Mouse (Mus musculus): Measurements from ENCODE around the gene Batf2. TPM values are rescaled to one million over a fixed set of nuclear protein-coding genes. Genes with fewer than 3 reads are reported as not detected.
A peak's percentile ranks its signal among the peaks of the same experiment; 100 is the strongest.

Batf2 gene
- polyA plus RNA-seq, 1 experiment from 2014 or later = 0.31 TPM

GRCm38 (mm10) chr19:6155174-6155573 is 14.4 kb downstream of the Batf2 start:
- no peaks in the 10 kb centered on the region for H3K4me1 ChIP-seq (replicated peaks; ENCODE audit: control insufficient read depth, insufficient read depth, low read length)
- H3K27ac ChIP-seq (ENCODE audit: low read length) = no peak overlapping the region
- 77% methylated on average over 9 of the region's 9 CpGs for WGBS
- H3K36me3 ChIP-seq (ENCODE audit: control insufficient read depth, insufficient read depth, low read length) = no peaks in the 10 kb centered on the region
- H3K9me3 ChIP-seq (ENCODE audit: control insufficient read depth, low read length) = no peaks in the 10 kb centered on the region
- ATAC-seq (ENCODE audit: low read depth) = no peak
- no peak overlapping the region for H3K9ac ChIP-seq (ENCODE audit: low read length)
- no peak overlapping the region for H3K4me3 ChIP-seq (ENCODE audit: low read length)
- no peaks in the 10 kb centered on the region for H3K27me3 ChIP-seq (ENCODE audit: control insufficient read depth, insufficient read depth, low read depth, low read length)
- H3K4me2 ChIP-seq (ENCODE audit: low read depth, low read length) = no peak overlapping the region

- WGBS = 54% methylated on average over 8 of the region's 8 CpGs
- Histone ChIP-seq H3K9me3 (ENCODE audit: control insufficient read depth, low read length) (no peaks in the 10 kb centered on the region), H3K27me3 (ENCODE audit: control insufficient read depth, insufficient read depth, low read depth, low read length) (no peaks in the 10 kb centered on the region), H3K4me2 (ENCODE audit: low read depth, low read length) (no peak overlapping the region), H3K36me3 (ENCODE audit: control insufficient read depth, insufficient read depth, low read length) (no peaks in the 10 kb centered on the region), H3K4me1 (replicated peaks; ENCODE audit: control insufficient read depth, insufficient read depth, low read length) (no peaks in the 10 kb centered on the region), H3K4me3 (ENCODE audit: low read length) (no peak overlapping the region), H3K27ac (ENCODE audit: low read length) (no peak overlapping the region), H3K9ac (ENCODE audit: low read length) (no peak overlapping the region)
- no peak for ATAC-seq (ENCODE audit: low read depth)
Observed at GRCm38 (mm10) chr19:6156372-6156771, 15.6 kb downstream of the Batf2 start.

- H3K4me1 ChIP-seq (replicated peaks; ENCODE audit: control insufficient read depth, insufficient read depth, low read length) = no peaks in the 10 kb centered on the region
- WGBS = 64% methylated on average over 6 of the region's 6 CpGs
- H3K4me3 ChIP-seq (ENCODE audit: low read length) = no peak overlapping the region
- no peak overlapping the region for H3K4me2 ChIP-seq (ENCODE audit: low read depth, low read length)
- H3K36me3 ChIP-seq (ENCODE audit: control insufficient read depth, insufficient read depth, low read length) = no peaks in the 10 kb centered on the region
- no peaks in the 10 kb centered on the region for H3K9me3 ChIP-seq (ENCODE audit: control insufficient read depth, low read length)
- no peak overlapping the region for H3K9ac ChIP-seq (ENCODE audit: low read length)
- no peak overlapping the region for H3K27ac ChIP-seq (ENCODE audit: low read length)
- no peaks in the 10 kb centered on the region for H3K27me3 ChIP-seq (ENCODE audit: control insufficient read depth, insufficient read depth, low read depth, low read length)
- no peak for ATAC-seq (ENCODE audit: low read depth)
Observed at GRCm38 (mm10) chr19:6157220-6157619, 16.4 kb downstream of the Batf2 start.

GRCm38 (mm10) chr19:6163872-6164547 is 23.2 kb downstream of the Batf2 start:
- Histone ChIP-seq H3K27ac (ENCODE audit: low read length) (no peak overlapping the region), H3K36me3 (ENCODE audit: control insufficient read depth, insufficient read depth, low read length) (no peaks in the 10 kb centered on the region), H3K4me1 (replicated peaks; ENCODE audit: control insufficient read depth, insufficient read depth, low read length) (no peaks in the 10 kb centered on the region; the same call in 1 of the 2 replicates), H3K4me2 (ENCODE audit: low read depth, low read length) (peak overlapping the region; percentile 9; the same call in 1 of the 2 replicates), H3K27me3 (ENCODE audit: control insufficient read depth, insufficient read depth, low read depth, low read length) (no peaks in the 10 kb centered on the region), H3K9ac (ENCODE audit: low read length) (no peak overlapping the region), H3K9me3 (ENCODE audit: control insufficient read depth, low read length) (no peaks in the 10 kb centered on the region), H3K4me3 (ENCODE audit: low read length) (no peak overlapping the region)
- no peak for ATAC-seq (ENCODE audit: low read depth)
- 38% methylated on average over 10 of the region's 10 CpGs for WGBS

GRCm38 (mm10) chr19:6166750-6167149 is 26.0 kb downstream of the Batf2 start:
- Histone ChIP-seq H3K4me1 (replicated peaks; ENCODE audit: control insufficient read depth, insufficient read depth, low read length) (no peaks in the 10 kb centered on the region; the same call in 1 of the 2 replicates), H3K4me2 (ENCODE audit: low read depth, low read length) (no peak overlapping the region), H3K9ac (ENCODE audit: low read length) (no peak overlapping the region), H3K27ac (ENCODE audit: low read length) (no peak overlapping the region), H3K9me3 (ENCODE audit: control insufficient read depth, low read length) (no peaks in the 10 kb centered on the region), H3K36me3 (ENCODE audit: control insufficient read depth, insufficient read depth, low read length) (no peaks in the 10 kb centered on the region), H3K27me3 (ENCODE audit: control insufficient read depth, insufficient read depth, low read depth, low read length) (no peaks in the 10 kb centered on the region), H3K4me3 (ENCODE audit: low read length) (no peak overlapping the region)
- 79% methylated on average over 4 of the region's 4 CpGs for WGBS
- no peak for ATAC-seq (ENCODE audit: low read depth)

- H3K4me3 ChIP-seq (ENCODE audit: low read length) = no peak overlapping the region
- H3K36me3 ChIP-seq (ENCODE audit: control insufficient read depth, insufficient read depth, low read length) = no peaks in the 10 kb centered on the region
- H3K9ac ChIP-seq (ENCODE audit: low read length) = no peak overlapping the region
- no peak overlapping the region for H3K4me2 ChIP-seq (ENCODE audit: low read depth, low read length)
- H3K27me3 ChIP-seq (ENCODE audit: control insufficient read depth, insufficient read depth, low read depth, low read length) = no peaks in the 10 kb centered on the region
- no peaks in the 10 kb centered on the region for H3K4me1 ChIP-seq (replicated peaks; ENCODE audit: control insufficient read depth, insufficient read depth, low read length)
- H3K9me3 ChIP-seq (ENCODE audit: control insufficient read depth, low read length) = no peaks in the 10 kb centered on the region
- ATAC-seq (ENCODE audit: low read depth) = no peak
- H3K27ac ChIP-seq (ENCODE audit: low read length) = no peak overlapping the region
- 74% methylated on average over 8 of the region's 8 CpGs for WGBS
Observed at GRCm38 (mm10) chr19:6171215-6171614, 30.4 kb downstream of the Batf2 start.

- no peak overlapping the region for H3K27ac ChIP-seq (ENCODE audit: low read length)
- ATAC-seq (ENCODE audit: low read depth) = no peak
- no peak overlapping the region for H3K4me3 ChIP-seq (ENCODE audit: low read length)
- no peaks in the 10 kb centered on the region for H3K9me3 ChIP-seq (ENCODE audit: control insufficient read depth, low read length)
- 16% methylated on average over 5 of the region's 5 CpGs for WGBS
- no peaks in the 10 kb centered on the region for H3K36me3 ChIP-seq (ENCODE audit: control insufficient read depth, insufficient read depth, low read length)
- H3K4me1 ChIP-seq (replicated peaks; ENCODE audit: control insufficient read depth, insufficient read depth, low read length) = no peaks in the 10 kb centered on the region
- H3K4me2 ChIP-seq (ENCODE audit: low read depth, low read length) = no peak overlapping the region
- H3K27me3 ChIP-seq (ENCODE audit: control insufficient read depth, insufficient read depth, low read depth, low read length) = no peaks in the 10 kb centered on the region
- H3K9ac ChIP-seq (ENCODE audit: low read length) = no peak overlapping the region
Observed at GRCm38 (mm10) chr19:6174771-6175170, 34.0 kb downstream of the Batf2 start.

- no peaks in the 10 kb centered on the region for H3K4me1 ChIP-seq (replicated peaks; ENCODE audit: control insufficient read depth, insufficient read depth, low read length)
- no peaks in the 10 kb centered on the region for H3K27me3 ChIP-seq (ENCODE audit: control insufficient read depth, insufficient read depth, low read depth, low read length)
- no peak for ATAC-seq (ENCODE audit: low read depth)
- no peaks in the 10 kb centered on the region for H3K36me3 ChIP-seq (ENCODE audit: control insufficient read depth, insufficient read depth, low read length)
- no peaks in the 10 kb centered on the region for H3K9me3 ChIP-seq (ENCODE audit: control insufficient read depth, low read length)
- H3K27ac ChIP-seq (ENCODE audit: low read length) = no peak overlapping the region
- H3K4me3 ChIP-seq (ENCODE audit: low read length) = no peak overlapping the region
- H3K9ac ChIP-seq (ENCODE audit: low read length) = no peak overlapping the region
- no peak overlapping the region for H3K4me2 ChIP-seq (ENCODE audit: low read depth, low read length)
- WGBS = 93% methylated on average over 3 of the region's 6 CpGs
Observed at GRCm38 (mm10) chr19:6178775-6179174, 38.0 kb downstream of the Batf2 start.

- no peaks in the 10 kb centered on the region for H3K36me3 ChIP-seq (ENCODE audit: control insufficient read depth, insufficient read depth, low read length)
- no peak overlapping the region for H3K27ac ChIP-seq (ENCODE audit: low read length)
- no peaks in the 10 kb centered on the region for H3K4me1 ChIP-seq (replicated peaks; ENCODE audit: control insufficient read depth, insufficient read depth, low read length)
- ATAC-seq (ENCODE audit: low read depth) = no peak
- no peaks in the 10 kb centered on the region for H3K27me3 ChIP-seq (ENCODE audit: control insufficient read depth, insufficient read depth, low read depth, low read length)
- H3K4me3 ChIP-seq (ENCODE audit: low read length) = no peak overlapping the region
- H3K9me3 ChIP-seq (ENCODE audit: control insufficient read depth, low read length) = no peaks in the 10 kb centered on the region
- no peak overlapping the region for H3K4me2 ChIP-seq (ENCODE audit: low read depth, low read length)
- WGBS = 12% methylated on average over 5 of the region's 5 CpGs
- no peak overlapping the region for H3K9ac ChIP-seq (ENCODE audit: low read length)
Observed at GRCm38 (mm10) chr19:6181629-6182028, 40.8 kb downstream of the Batf2 start.

- WGBS = 22% methylated on average over 3 of the region's 3 CpGs
- ATAC-seq (ENCODE audit: low read depth) = no peak
- no peaks in the 10 kb centered on the region for H3K4me1 ChIP-seq (replicated peaks; ENCODE audit: control insufficient read depth, insufficient read depth, low read length)
Observed at GRCm38 (mm10) chr19:6182534-6182933, 41.8 kb downstream of the Batf2 start.

More at GRCm38 (mm10) chr19:6182534-6182933, 41.8 kb downstream of the Batf2 start:
- no peaks in the 10 kb centered on the region for H3K36me3 ChIP-seq (ENCODE audit: control insufficient read depth, insufficient read depth, low read length)
- H3K27ac ChIP-seq (ENCODE audit: low read length) = no peak overlapping the region
- no peak overlapping the region for H3K4me3 ChIP-seq (ENCODE audit: low read length)
- no peaks in the 10 kb centered on the region for H3K9me3 ChIP-seq (ENCODE audit: control insufficient read depth, low read length)
- H3K27me3 ChIP-seq (ENCODE audit: control insufficient read depth, insufficient read depth, low read depth, low read length) = no peaks in the 10 kb centered on the region
- no peak overlapping the region for H3K4me2 ChIP-seq (ENCODE audit: low read depth, low read length)
- H3K9ac ChIP-seq (ENCODE audit: low read length) = no peak overlapping the region

Measured in lung, embryonic 16.5 days (tissue).